Mouse (Mus musculus) stomach, embryonic 16.5 days (tissue): ENCODE data around the gene Ptprb. TPM values are rescaled to one million over a fixed set of nuclear protein-coding genes. Genes with fewer than 3 reads are reported as not detected.

Experiments
- ATAC-seq: fragments of 200-750 bp; cut with Nextera tagmentation; 2 replicates; pipeline ENCODE4 v1.8.0; 2017; ENCODE audit warnings: moderate number of reproducible peaks, moderate TSS enrichment; ENCODE audit not compliant: insufficient read depth, low FRiP score
- H3K27ac ChIP-seq: fragments of 300-500 bp; sonication (generic); 2 replicates; pipeline ENCODE4 v1.5.1; 2014; ENCODE audit warnings: low read length
- H3K27me3 ChIP-seq: fragments of 300-500 bp; sonication (generic); 2 replicates; pipeline ENCODE4 v1.6.1; 2014; ENCODE audit warnings: low read length, control low read depth, mixed read lengths; ENCODE audit not compliant: control insufficient read depth, insufficient read depth
- H3K36me3 ChIP-seq: fragments of 300-500 bp; sonication (generic); 2 replicates; pipeline ENCODE4 v1.6.1; 2014; ENCODE audit warnings: low read length; ENCODE audit not compliant: control insufficient read depth, insufficient read depth
- H3K4me1 ChIP-seq: fragments of 300-500 bp; sonication (generic); 2 replicates; pipeline ENCODE4 v1.6.1; 2014; ENCODE audit warnings: low read length, control low read depth, mixed read lengths; ENCODE audit not compliant: control insufficient read depth, insufficient read depth
- H3K4me2 ChIP-seq: fragments of 300-500 bp; sonication (generic); 2 replicates; pipeline ENCODE4 v1.6.1; 2014; ENCODE audit warnings: low read depth, low read length, mixed read lengths
- H3K4me3 ChIP-seq: fragments of 300-500 bp; sonication (generic); replicated peaks from 2 replicates; pipeline ENCODE4 v1.5.1; 2014; ENCODE audit warnings: mild to moderate bottlenecking, low read length
- H3K9ac ChIP-seq: fragments of 300-500 bp; sonication (generic); 2 replicates; pipeline ENCODE4 v1.6.1; 2014; ENCODE audit warnings: low read length
- H3K9me3 ChIP-seq: fragments of 300-500 bp; sonication (generic); replicated peaks from 2 replicates; pipeline ENCODE4 v1.6.1; 2016; ENCODE audit warnings: low read length, control low read depth; ENCODE audit not compliant: control insufficient read depth
- WGBS: fragments of 180-500 bp; shearing (Covaris S2); extraction: QIAGEN DNeasy Blood & Tissue Kit; methylation state at CpG from one replicate; pipeline ENCODE4 v1.1.7; 2014; 5-methylcytosine and 5-hydroxymethylcytosine counted together
- polyA plus RNA-seq: library from polyadenylated mRNA; unstranded; fragments of >200 nt; fragmentation: Nextera tagmentation; extraction: Ambion mirVana; gene quantifications from 2 replicates; pipeline ENCODE4 v1.2.1, GENCODE M21; 2015

Ptprb gene
- polyA plus RNA-seq, 1 experiment from 2014 or later = 5.6 TPM

DNA sequence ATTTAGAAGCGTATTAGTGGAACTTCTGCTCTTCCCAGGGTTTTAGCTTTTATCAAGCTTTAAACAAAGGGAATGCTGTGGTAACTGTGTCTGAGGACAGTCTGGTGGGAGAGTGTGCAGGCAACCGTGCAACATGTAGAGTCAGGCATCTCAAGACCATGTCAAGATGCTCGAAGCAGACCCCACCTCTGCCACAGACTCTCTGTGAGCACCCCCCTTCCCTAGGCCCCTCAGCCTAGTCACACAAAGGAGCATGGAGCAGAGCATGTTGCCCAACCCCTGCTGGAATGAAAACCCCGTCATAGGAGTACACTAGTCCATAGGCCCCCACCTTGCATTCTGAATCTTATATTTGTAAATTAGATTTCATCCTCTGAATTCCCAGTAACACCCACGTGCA is 13.8 kb upstream of the Ptprb start:
- H3K9ac ChIP-seq = no peak overlapping the region
- no peak overlapping the region for H3K27ac ChIP-seq
- H3K4me1 ChIP-seq = no peaks in the 10 kb centered on the region
- no peaks in the 10 kb centered on the region for H3K27me3 ChIP-seq
- H3K36me3 ChIP-seq = no peaks in the 10 kb centered on the region
- no peak overlapping the region for H3K4me3 ChIP-seq
- no peak for ATAC-seq
- no peak overlapping the region for H3K4me2 ChIP-seq
- 58% methylated on average over 5 of the region's 5 CpGs for WGBS
- no peaks in the 10 kb centered on the region for H3K9me3 ChIP-seq

- Histone ChIP-seq H3K4me1 (no peaks in the 10 kb centered on the region), H3K27me3 (no peaks in the 10 kb centered on the region), H3K27ac (no peak overlapping the region), H3K36me3 (no peaks in the 10 kb centered on the region), H3K9ac (no peak overlapping the region), H3K9me3 (no peaks in the 10 kb centered on the region), H3K4me2 (no peak overlapping the region), H3K4me3 (no peak overlapping the region)
- ATAC-seq = no peak
- 64% methylated on average over 11 of the region's 11 CpGs for WGBS
Measured at GRCm38 (mm10) chr10:116264521-116264920, 10.8 kb upstream of the Ptprb start.

GRCm38 (mm10) chr10:116266561-116267433 is 8.5 kb upstream of the Ptprb start:
- H3K36me3 ChIP-seq = no peaks in the 10 kb centered on the region
- H3K4me2 ChIP-seq = no peak overlapping the region
- no peak overlapping the region for H3K4me3 ChIP-seq
- H3K9ac ChIP-seq = no peak overlapping the region
- no peaks in the 10 kb centered on the region for H3K27me3 ChIP-seq
- peak; percentile 73; the same call in 1 of the 2 replicates for ATAC-seq
- WGBS = 70% methylated on average over 15 of the region's 15 CpGs
- H3K4me1 ChIP-seq = no peaks in the 10 kb centered on the region
- no peak overlapping the region for H3K27ac ChIP-seq
- H3K9me3 ChIP-seq = no peaks in the 10 kb centered on the region

- Histone ChIP-seq H3K9ac (no peak overlapping the region), H3K4me2 (no peak overlapping the region), H3K4me3 (no peak overlapping the region), H3K4me1 (no peaks in the 10 kb centered on the region), H3K27me3 (no peaks in the 10 kb centered on the region), H3K36me3 (no peaks in the 10 kb centered on the region), H3K27ac (no peak overlapping the region), H3K9me3 (no peaks in the 10 kb centered on the region)
- ATAC-seq = no peak
- 61% methylated on average over 4 of the region's 4 CpGs for WGBS
Measured at GRCm38 (mm10) chr10:116267434-116267822, 7.9 kb upstream of the Ptprb start.

DNA sequence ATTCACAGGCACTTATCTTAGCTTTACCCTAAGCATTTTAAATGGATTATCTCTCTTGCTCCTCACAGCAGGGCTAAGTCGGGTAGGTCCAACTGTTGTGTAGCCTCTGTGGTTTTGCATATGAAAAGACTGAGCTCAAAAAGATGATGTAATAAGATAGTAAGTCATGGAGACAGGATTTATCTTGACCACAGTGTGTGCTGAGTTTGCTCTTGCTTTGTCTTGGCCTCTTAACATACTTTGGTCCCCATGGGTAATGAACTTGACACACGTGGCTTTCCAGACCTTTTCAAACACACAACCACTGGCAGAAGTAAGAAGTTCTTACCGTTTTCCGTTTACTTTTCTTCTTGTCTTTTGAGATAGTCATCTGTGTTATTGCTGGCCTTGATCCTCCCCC is 7.0 kb upstream of the Ptprb start:
- H3K36me3 ChIP-seq = no peaks in the 10 kb centered on the region
- no peak overlapping the region for H3K4me2 ChIP-seq
- 40% methylated on average over 4 of the region's 4 CpGs for WGBS
- H3K27ac ChIP-seq = no peak overlapping the region
- no peak overlapping the region for H3K9ac ChIP-seq
- no peaks in the 10 kb centered on the region for H3K9me3 ChIP-seq
- no peaks in the 10 kb centered on the region for H3K4me1 ChIP-seq
- no peak overlapping the region for H3K4me3 ChIP-seq
- no peaks in the 10 kb centered on the region for H3K27me3 ChIP-seq
- no peak for ATAC-seq

DNA sequence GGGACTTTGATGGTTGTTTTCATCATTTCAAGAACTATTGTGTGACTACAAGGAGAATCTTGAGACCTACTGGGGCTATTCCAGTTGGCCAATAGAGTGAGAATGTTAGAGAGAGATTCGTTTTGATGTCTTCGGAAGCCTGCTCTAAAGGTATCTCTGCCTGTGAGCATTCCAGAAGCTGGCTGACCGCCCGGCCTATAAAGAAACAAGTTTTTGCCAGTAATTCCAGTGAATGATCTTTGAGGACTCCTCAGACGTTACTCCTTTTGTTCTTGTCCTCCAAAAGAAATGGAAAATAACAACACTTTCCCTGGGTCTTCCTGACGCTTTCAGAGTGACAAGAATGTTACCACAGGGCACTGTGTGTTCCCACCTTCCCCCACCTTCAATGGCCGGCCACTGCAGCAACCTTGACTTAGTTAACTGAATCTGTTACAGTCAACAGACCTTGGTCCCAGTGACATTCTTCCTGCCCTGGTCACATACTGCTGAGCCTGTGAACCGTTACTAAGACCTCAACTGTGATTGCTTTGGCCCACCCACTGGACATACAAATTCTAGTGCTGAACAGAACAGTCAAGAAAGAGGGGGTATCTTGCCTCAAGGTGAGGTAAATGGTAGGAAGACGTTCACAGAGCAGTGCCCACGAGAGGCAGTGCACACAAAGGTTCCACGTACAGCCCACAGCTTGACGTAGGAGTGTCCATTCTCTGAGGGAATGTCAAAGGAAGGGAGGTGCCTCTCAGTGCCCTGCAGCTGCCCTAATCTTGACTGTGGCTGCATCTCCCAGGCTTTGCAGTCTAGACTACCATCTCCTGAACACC is 4.5 kb upstream of the Ptprb start:
- H3K9ac ChIP-seq = no peak overlapping the region

DNA sequence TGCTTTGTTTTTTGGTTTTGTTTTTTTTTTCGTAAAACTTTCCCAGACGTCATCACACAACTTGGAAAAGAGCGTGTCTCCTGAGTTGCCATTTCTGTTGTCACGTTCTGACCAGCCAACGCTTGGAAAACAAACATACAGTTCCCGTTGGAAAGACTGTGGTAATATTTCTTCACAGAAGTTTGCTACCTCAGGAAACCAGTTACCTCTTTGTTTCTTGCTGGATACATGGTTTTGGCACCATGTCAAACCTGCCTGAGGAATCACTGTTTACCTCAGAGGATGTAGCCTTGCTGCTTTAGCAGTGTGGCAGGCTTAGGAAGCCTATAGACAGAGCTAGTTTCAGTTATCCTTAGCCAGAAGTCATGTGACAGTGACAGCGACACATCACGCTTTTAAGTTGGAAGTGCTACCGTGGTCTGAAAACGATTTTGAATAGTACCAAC is 3.8 kb upstream of the Ptprb start:
- Histone ChIP-seq H3K36me3 (no peaks in the 10 kb centered on the region), H3K4me1 (no peaks in the 10 kb centered on the region), H3K9ac (no peak overlapping the region), H3K27ac (no peak overlapping the region), H3K4me2 (no peak overlapping the region), H3K4me3 (no peak overlapping the region), H3K9me3 (no peaks in the 10 kb centered on the region), H3K27me3 (no peaks in the 10 kb centered on the region)
- no peak for ATAC-seq
- 81% methylated on average over 10 of the region's 10 CpGs for WGBS

More for the DNA sequence above, 4.5 kb upstream of the Ptprb start:
- Histone ChIP-seq H3K27me3 (no peaks in the 10 kb centered on the region), H3K4me2 (no peak overlapping the region), H3K27ac (peak overlapping the region; percentile 29; the same call in 1 of the 2 replicates), H3K4me1 (no peaks in the 10 kb centered on the region), H3K9me3 (no peaks in the 10 kb centered on the region), H3K4me3 (no peak overlapping the region), H3K36me3 (no peaks in the 10 kb centered on the region)
- 76% methylated on average over 12 of the region's 12 CpGs for WGBS
- no peak for ATAC-seq

DNA sequence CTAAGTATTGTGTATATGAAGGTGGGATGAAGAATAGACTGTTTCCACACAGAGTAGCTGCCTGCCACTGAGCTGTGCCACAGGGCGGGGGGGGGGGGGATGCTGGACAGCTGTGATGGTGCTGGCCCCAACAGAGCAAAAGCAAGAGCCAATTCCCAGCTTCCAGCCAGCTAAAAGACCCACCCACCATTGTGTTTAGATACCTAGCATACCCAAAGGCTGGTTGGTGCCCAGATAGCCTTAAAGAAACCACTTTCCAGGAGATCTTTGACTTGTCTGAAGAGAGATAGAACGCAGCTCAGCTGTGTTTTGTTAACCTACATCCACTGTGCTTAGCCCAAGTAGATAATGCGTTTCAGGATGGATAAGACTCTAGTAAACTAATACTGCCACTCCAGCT is 3.2 kb upstream of the Ptprb start:
- 61% methylated on average over 3 of the region's 3 CpGs for WGBS
- Histone ChIP-seq H3K27me3 (no peaks in the 10 kb centered on the region), H3K9ac (no peak overlapping the region), H3K27ac (no peak overlapping the region), H3K4me2 (no peak overlapping the region), H3K9me3 (no peaks in the 10 kb centered on the region), H3K4me3 (no peak overlapping the region), H3K4me1 (no peaks in the 10 kb centered on the region), H3K36me3 (no peaks in the 10 kb centered on the region)
- no peak for ATAC-seq
